Mouse (Mus musculus) megakaryocyte-erythroid progenitor cell, adult 5-6 weeks (primary cell): ENCODE results near the gene Tjap1. TPM values are rescaled to one million over a fixed set of nuclear protein-coding genes. Genes with fewer than 3 reads are reported as not detected.

ENCODE experiments used
- ATAC-seq: replicated peaks from 2 replicates; pipeline ENCODE4 v1.8.0; 2016; ENCODE audit warnings: mild to moderate bottlenecking, inconsistent platforms; ENCODE audit not compliant: severe bottlenecking, poor library complexity, low FRiP score, low TSS enrichment
- total RNA-seq, 2 experiments: library from RNA; stranded (forward) in 1 of 2; stranded (reverse) in 1 of 2; fragments of 200-1000, 215-1000 nt in 1 of 2; fragments of >200 nt in 1 of 2; fragmentation: Nextera tagmentation in 1 of 2; gene quantifications; 2 replicates each; pipeline ENCODE4 v1.2.3; 2014 to 2017

Tjap1 gene
- total RNA-seq, 2 experiments from 2014 or later: 18.5 to 20.1 TPM

DNA sequence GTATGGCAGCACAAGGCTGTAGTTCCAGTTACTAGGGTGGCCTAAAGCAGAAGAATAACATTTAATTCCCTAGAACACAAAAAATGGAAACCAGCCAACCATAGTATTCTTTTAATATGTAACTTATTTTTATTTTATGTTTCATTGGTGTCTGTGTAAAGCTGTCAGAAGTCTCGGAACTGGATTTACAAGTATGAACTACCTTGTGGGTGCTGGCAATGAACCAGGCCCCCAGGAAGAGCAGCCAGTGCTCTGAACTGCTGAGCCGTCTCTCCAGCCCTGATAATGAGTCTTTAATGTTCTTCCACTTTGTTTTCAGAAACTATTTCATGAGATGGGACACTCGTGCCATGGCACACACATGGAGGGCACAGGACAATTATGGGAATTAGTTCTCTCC, 72.3 kb downstream of the Tjap1 start:
- no peak for ATAC-seq

Other genes with a start within 250 kb of the Tjap1 start
- 67.8 and 89.9 TPM in 2 replicates for gene Mrps18a, start 172.0 kb downstream of the Tjap1 start, total RNA-seq (2014; fragmentation: Nextera tagmentation)
- gene Mrps18a, start 172.0 kb downstream of the Tjap1 start, total RNA-seq (2017): 39.1 and 50.0 TPM in 2 replicates
- 4.3 TPM in 1 of 2 replicates, not detected in the other for gene Rsph9, start 138.8 kb downstream of the Tjap1 start, total RNA-seq (2014; fragmentation: Nextera tagmentation)
- not detected in 2 replicates for gene Rsph9, start 138.8 kb downstream of the Tjap1 start, total RNA-seq (2017)
- gene Mad2l1bp, start 129.5 kb downstream of the Tjap1 start, total RNA-seq (2014; fragmentation: Nextera tagmentation): 15.4 and 16.1 TPM in 2 replicates
- gene Mad2l1bp, start 129.5 kb downstream of the Tjap1 start, total RNA-seq (2017): 8.0 and 9.7 TPM in 2 replicates
- gene Gtpbp2, start 122.0 kb downstream of the Tjap1 start, total RNA-seq (2014; fragmentation: Nextera tagmentation): 47.9 and 52.5 TPM in 2 replicates
- 23.7 and 24.6 TPM in 2 replicates for gene Gtpbp2, start 122.0 kb downstream of the Tjap1 start, total RNA-seq (2017)
- gene Polh, start 80.4 kb downstream of the Tjap1 start, total RNA-seq (2014; fragmentation: Nextera tagmentation): 19.9 and 27.9 TPM in 2 replicates
- 22.5 and 30.3 TPM in 2 replicates for gene Polh, start 80.4 kb downstream of the Tjap1 start, total RNA-seq (2017)
- gene Xpo5, start 80.2 kb downstream of the Tjap1 start, total RNA-seq (2014; fragmentation: Nextera tagmentation): 58.7 and 74.9 TPM in 2 replicates
- gene Xpo5, start 80.2 kb downstream of the Tjap1 start, total RNA-seq (2017): 74.0 and 81.7 TPM in 2 replicates
- 82.6 and 131 TPM in 2 replicates for gene Polr1c, start 35.0 kb downstream of the Tjap1 start, total RNA-seq (2014; fragmentation: Nextera tagmentation)
- gene Polr1c, start 35.0 kb downstream of the Tjap1 start, total RNA-seq (2017): 54.1 and 89.4 TPM in 2 replicates
- gene Yipf3, start 34.9 kb downstream of the Tjap1 start, total RNA-seq (2014; fragmentation: Nextera tagmentation): 65.9 and 69.9 TPM in 2 replicates
- gene Yipf3, start 34.9 kb downstream of the Tjap1 start, total RNA-seq (2017): 32.9 and 38.5 TPM in 2 replicates
- gene Lrrc73, start 29.5 kb downstream of the Tjap1 start, total RNA-seq (2014; fragmentation: Nextera tagmentation): 0.66 and 2.7 TPM in 2 replicates
- 0.38 TPM in 1 of 2 replicates, not detected in the other for gene Lrrc73, start 29.5 kb downstream of the Tjap1 start, total RNA-seq (2017)
- gene Dlk2, start 14.4 kb upstream of the Tjap1 start, total RNA-seq (2014; fragmentation: Nextera tagmentation): not detected in 2 replicates
- gene Dlk2, start 14.4 kb upstream of the Tjap1 start, total RNA-seq (2017): not detected in 2 replicates
- 5.8 and 7.0 TPM in 2 replicates for gene Abcc10, start 45.3 kb upstream of the Tjap1 start, total RNA-seq (2014; fragmentation: Nextera tagmentation)
- 1.6 and 8.7 TPM in 2 replicates for gene Abcc10, start 45.3 kb upstream of the Tjap1 start, total RNA-seq (2017)
- gene Zfp318, start 100.7 kb upstream of the Tjap1 start, total RNA-seq (2014; fragmentation: Nextera tagmentation): 14.3 and 22.2 TPM in 2 replicates
- 17.3 and 41.5 TPM in 2 replicates for gene Zfp318, start 100.7 kb upstream of the Tjap1 start, total RNA-seq (2017)
- gene Crip3, start 145.9 kb upstream of the Tjap1 start, total RNA-seq (2014; fragmentation: Nextera tagmentation): not detected in 2 replicates
- gene Crip3, start 145.9 kb upstream of the Tjap1 start, total RNA-seq (2017): not detected in 2 replicates
- not detected in 2 replicates for gene Slc22a7, start 155.4 kb upstream of the Tjap1 start, total RNA-seq (2014; fragmentation: Nextera tagmentation)
- gene Slc22a7, start 155.4 kb upstream of the Tjap1 start, total RNA-seq (2017): not detected in 2 replicates
- 0.10 TPM in 1 of 2 replicates, not detected in the other for gene Ttbk1, start 204.6 kb upstream of the Tjap1 start, total RNA-seq (2014; fragmentation: Nextera tagmentation)
- gene Ttbk1, start 204.6 kb upstream of the Tjap1 start, total RNA-seq (2017): 0.14 TPM in 1 of 2 replicates, not detected in the other
- gene Dnph1, start 213.7 kb upstream of the Tjap1 start, total RNA-seq (2014; fragmentation: Nextera tagmentation): 49.4 and 60.5 TPM in 2 replicates
- 15.6 and 27.7 TPM in 2 replicates for gene Dnph1, start 213.7 kb upstream of the Tjap1 start, total RNA-seq (2017)